Mouse (Mus musculus) layer of hippocampus, postnatal 10 days (tissue): ENCODE results near the gene Syt17. TPM values are rescaled to one million over a fixed set of nuclear protein-coding genes. Genes with fewer than 3 reads are reported as not detected.
A peak's percentile ranks its signal among the peaks of the same experiment; 100 is the strongest.
"Not testable (repeated sequence)": the region's sequence is repeated elsewhere in the genome, so short reads cannot be mapped to it uniquely, and the experiment has no call there.

Source experiments
- DNase-seq, 2 experiments: peaks; one replicate each; pipeline ENCODE4 v3.0.0; 2021; ENCODE audit warnings: low spot score in 2 of 2
- total RNA-seq, 2 experiments: library from RNA; stranded (reverse); gene quantifications; 2 replicates each; pipeline ENCODE4 v1.2.3; 2021

Syt17 gene
- total RNA-seq, 2 experiments from 2014 or later = 45.9 to 49.3 TPM

GRCm38 (mm10) chr7:118380996-118381395, 67.0 kb downstream of the Syt17 start:
- no peak for DNase-seq

DNA sequence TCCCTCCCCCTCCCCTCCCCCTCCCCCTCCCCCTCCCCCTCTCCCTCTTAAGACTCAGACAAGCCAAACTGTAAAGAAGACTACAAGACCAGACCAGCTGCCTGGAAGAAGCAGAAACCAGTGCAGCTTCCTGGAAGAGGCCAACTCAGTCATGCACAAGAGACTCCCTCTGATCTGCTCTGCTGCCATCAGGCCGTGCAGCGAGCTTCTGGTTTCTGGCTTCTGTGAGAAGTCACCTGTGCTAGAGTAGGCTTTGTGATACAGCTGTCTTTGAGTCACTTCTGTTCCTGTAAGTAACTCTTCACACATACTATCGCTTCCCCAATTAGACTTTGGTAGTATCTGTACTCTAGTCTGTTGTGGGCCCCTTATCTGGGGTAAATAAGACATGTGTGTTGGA, 68.0 kb downstream of the Syt17 start:
- no peak for DNase-seq

- no peak for DNase-seq
Observed at GRCm38 (mm10) chr7:118376590-118376989, 71.4 kb downstream of the Syt17 start.

GRCm38 (mm10) chr7:118375341-118375740, 72.7 kb downstream of the Syt17 start:
- DNase-seq = no peak

GRCm38 (mm10) chr7:118371361-118371760, 76.7 kb downstream of the Syt17 start:
- DNase-seq = no peak

DNA sequence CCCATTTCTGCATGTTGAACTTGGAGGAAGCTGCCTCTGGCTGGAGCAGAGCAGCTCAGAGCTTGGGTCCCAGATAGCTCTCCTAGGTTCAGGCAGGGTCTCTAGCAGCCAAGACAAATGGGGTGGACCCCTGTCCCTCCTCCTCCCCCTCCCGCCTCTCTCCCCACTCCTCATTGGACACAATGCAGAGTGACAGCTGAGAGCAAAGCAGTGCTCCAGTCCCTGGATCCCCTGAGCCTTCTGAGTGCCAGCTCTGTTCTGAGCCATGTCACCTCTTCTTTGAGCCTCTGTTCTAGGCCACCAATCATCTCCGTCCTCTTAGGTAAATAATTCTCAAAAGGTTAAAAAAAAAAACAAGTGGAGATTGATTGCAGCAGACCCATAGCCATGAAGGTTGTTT, 78.3 kb downstream of the Syt17 start:
- no peak for DNase-seq

DNA sequence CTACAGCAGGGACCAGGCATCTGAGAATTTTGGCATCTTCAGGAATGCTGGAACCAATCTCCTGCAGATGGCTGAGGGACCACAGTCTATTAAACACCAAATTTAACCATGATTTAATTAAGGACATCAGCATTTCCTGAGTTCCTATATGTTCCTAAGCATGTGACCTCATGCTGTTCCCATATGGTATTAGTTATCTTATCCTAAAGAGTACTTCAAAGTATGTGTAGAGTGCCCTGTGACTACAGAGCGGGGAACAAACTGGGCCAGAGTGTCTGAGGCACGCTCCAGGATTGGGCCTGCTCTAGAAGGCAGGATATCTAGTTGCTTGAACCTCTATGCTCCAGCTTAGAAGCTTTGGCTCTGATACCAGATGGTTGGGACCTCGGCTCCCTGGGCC, 82.1 kb downstream of the Syt17 start:
- no peak for DNase-seq

- no peak for DNase-seq
Observed at GRCm38 (mm10) chr7:118365251-118365650, 82.8 kb downstream of the Syt17 start.

- peak; percentile 87 to 88 for DNase-seq
Observed at GRCm38 (mm10) chr7:118364353-118365007, 83.5 kb downstream of the Syt17 start.

DNA sequence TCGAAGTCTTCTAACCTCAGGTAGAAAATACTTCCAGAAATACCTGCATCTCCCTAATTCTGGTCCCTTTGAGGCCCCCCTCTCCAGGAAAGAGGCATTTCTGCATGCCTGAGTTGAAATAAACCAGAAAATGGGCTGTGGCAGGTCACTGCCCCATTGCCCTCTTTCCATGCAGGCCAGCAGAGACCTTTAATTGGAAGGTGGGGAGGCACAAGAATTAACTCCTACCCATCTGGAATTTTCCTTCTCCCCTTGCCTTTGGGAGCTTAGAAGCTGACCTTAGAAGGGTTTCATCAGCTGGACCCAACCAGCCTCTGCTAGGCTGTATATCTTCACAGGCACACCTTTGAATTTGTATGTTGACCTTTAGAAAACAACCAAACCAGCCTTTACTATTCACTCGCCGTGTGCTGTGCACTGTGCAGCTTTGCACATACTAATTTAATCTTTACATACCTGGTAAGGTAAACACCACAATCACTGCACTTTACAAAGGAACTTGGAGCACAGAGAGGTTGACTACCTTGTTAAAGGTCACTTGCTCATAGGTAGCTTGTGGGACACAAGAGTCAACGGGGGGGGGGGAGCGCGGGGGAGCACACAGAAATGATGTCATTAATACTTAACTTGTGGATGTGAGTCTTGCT, 84.3 kb downstream of the Syt17 start:
- DNase-seq = no peak

DNA sequence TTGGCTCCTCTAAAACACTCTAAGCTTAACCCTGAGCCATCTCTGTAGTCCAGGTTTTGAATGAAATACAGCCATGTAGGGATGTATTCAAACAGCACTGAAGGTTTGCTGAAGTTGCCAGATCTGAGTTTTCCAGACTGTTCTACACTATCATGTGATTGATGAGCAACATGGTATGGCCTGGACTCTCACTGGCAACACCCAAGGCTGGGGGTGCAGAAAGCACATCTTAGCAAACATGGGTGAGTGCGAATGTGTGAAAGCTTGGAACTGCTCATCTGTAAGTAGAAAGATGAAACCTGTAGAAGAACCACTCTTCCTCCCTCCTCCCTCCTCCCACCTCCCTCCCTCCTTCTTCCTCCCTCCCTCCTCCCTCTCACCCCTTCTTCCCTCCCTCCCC, 85.1 kb downstream of the Syt17 start:
- no peak for DNase-seq

DNA sequence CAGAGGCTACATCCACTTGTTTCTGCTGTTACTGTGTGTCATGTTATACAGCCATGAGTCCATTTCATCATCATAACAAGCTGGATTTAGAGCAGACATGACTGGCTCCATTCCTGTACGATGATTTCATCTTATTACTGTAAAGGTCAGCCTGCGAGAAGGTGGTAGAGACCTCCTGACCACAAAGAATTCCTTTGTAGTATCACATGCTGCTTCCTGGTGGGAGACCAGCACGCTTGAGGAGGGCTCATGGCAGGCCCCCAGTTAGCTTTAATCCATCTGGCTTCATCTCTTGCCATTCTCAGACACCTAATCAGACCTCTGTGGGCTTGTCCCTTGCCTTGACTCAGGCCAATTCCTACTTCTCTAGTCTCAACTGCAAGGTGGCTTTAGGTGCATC, 85.8 kb downstream of the Syt17 start:
- DNase-seq = no peak

DNA sequence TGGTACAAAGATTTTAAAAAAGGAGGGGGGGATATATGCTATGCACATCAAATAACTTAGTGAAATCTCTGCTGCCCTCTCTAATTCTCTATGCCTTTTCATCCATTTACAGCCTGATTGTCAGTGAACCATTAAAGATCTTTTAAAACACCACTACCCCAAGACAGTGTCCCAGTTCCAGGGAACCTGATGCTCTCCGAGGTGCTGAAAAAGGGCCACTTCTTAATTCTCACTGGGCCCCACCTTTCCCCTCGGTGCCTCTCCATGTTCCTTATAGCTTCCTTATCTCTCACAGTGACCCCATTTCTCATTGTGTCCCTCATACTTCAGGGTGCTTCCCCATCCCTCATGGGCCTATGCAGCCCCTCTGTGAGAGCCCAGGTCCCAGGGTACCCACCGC, 89.0 kb downstream of the Syt17 start:
- DNase-seq = no peak

GRCm38 (mm10) chr7:118356410-118357005, 91.5 kb downstream of the Syt17 start:
- not testable (repeated sequence) for DNase-seq

DNA sequence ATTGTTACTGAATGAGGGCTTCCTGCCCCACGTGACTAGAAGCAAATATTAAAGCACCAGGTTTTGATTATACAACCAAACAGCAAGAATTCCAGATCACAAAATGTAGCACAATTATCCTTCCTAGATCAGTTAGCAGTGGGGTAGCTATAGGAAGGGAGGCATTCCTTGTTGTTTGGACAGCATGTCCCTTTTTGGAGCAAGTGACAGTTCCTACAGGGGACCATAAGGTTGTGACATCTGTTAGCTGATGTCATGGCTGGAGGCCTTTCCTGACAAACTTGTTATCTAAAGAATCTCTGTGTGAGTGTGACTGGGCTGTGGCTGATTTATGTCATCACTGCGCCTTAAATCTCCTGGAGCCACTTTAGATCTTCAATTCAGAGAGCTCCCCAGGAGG, 97.2 kb downstream of the Syt17 start:
- no peak for DNase-seq

- no peak for DNase-seq
Observed at GRCm38 (mm10) chr7:118346943-118347342, 101.1 kb downstream of the Syt17 start.

DNA sequence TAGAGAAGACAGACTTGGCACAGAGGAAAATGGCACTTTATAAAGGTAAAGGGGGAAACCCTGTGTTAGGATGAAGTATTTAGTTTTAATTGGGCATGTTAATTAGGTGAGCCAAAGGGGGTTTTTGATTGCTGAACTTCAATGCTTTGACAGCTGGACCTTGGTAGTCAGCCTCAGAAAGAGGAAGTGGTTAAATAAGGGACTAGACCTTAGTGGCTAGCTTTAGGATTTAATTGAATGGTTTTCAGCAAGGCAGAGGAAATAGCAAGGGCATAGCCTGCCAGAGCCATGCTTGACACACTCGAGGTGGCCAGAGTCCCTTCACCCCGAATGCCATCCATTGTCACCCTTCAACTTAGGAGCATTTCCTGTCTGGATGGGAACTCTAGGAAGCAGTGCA, 101.6 kb downstream of the Syt17 start:
- DNase-seq = no peak

GRCm38 (mm10) chr7:118345396-118345795, 102.6 kb downstream of the Syt17 start:
- no peak for DNase-seq

GRCm38 (mm10) chr7:118344701-118345100, 103.3 kb downstream of the Syt17 start:
- DNase-seq = no peak
